Mouse (Mus musculus): Measurements from ENCODE around the gene Sox5. TPM values are rescaled to one million over a fixed set of nuclear protein-coding genes. Genes with fewer than 3 reads are reported as not detected.
"Not testable (repeated sequence)": the region's sequence is repeated elsewhere in the genome, so short reads cannot be mapped to it uniquely, and the experiment has no call there.

Gene Sox5
- polyA plus RNA-seq, 1 experiment, result 2.8 TPM

- Histone ChIP-seq H3K27ac (ENCODE audit: insufficient read depth, low read length) (no peak overlapping the region), H3K4me1 (ENCODE audit: control insufficient read depth, insufficient read depth, low read length) (no peaks in the 10 kb centered on the region), H3K4me3 (ENCODE audit: insufficient read depth, low read length) (no peak overlapping the region)
- TF ChIP-seq POLR2A (IDR thresholded peaks at IDR 0.05; ENCODE audit: low read depth, low read length), result no peak
These were observed 482.9 kb downstream of the Sox5 start for GRCm38 (mm10) chr6:144298641-144299502.

- H3K4me1 ChIP-seq (ENCODE audit: control insufficient read depth, insufficient read depth, low read length), result no peaks in the 10 kb centered on the region
- no peak overlapping the region for H3K4me3 ChIP-seq (ENCODE audit: insufficient read depth, low read length)
- TF ChIP-seq POLR2A (IDR thresholded peaks at IDR 0.05; ENCODE audit: low read depth, low read length) (no peak), CTCF (IDR thresholded peaks at IDR 0.05; ENCODE audit: borderline replicate concordance, insufficient read depth, low read length) (no peak)
- H3K27ac ChIP-seq (ENCODE audit: insufficient read depth, low read length), result peak overlapping the region; percentile 76; the same call in 1 of the 2 replicates
These were observed 483.9 kb downstream of the Sox5 start for GRCm38 (mm10) chr6:144297846-144298245.

GRCm38 (mm10) chr6:144297131-144297530 is 484.6 kb downstream of the Sox5 start:
- H3K4me3 ChIP-seq (ENCODE audit: insufficient read depth, low read length), result no peak overlapping the region
- peak overlapping the region; percentile 76; the same call in 1 of the 2 replicates for H3K27ac ChIP-seq (ENCODE audit: insufficient read depth, low read length)
- H3K4me1 ChIP-seq (ENCODE audit: control insufficient read depth, insufficient read depth, low read length), result no peaks in the 10 kb centered on the region
- no peak for TF ChIP-seq CTCF (IDR thresholded peaks at IDR 0.05; ENCODE audit: borderline replicate concordance, insufficient read depth, low read length)
- TF ChIP-seq POLR2A (IDR thresholded peaks at IDR 0.05; ENCODE audit: low read depth, low read length), result no peak

DNA sequence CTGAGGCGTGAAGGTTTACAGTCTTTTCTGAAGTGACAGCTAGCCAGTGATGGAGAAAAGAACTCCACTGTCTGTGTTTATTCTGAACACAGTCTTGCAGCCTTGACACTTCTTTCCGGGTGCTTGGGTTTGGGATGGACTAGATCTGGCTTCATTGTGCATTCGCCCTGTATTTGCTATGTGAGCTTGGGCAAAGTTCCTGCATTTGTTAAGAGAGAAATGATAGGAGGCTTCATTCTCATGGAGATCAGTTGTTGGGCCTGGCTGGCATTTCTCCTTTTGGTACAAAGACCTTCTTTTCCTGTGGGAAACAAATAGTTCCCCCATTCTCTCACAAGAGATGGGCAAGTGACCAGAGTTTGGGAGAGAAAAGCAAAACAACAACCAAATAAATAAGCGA is 490.3 kb downstream of the Sox5 start:
- TF ChIP-seq CTCF (IDR thresholded peaks at IDR 0.05; ENCODE audit: borderline replicate concordance, insufficient read depth, low read length) (no peak), POLR2A (IDR thresholded peaks at IDR 0.05; ENCODE audit: low read depth, low read length) (no peak)
- no peak overlapping the region for H3K27ac ChIP-seq (ENCODE audit: insufficient read depth, low read length)
- no peak overlapping the region for H3K4me3 ChIP-seq (ENCODE audit: insufficient read depth, low read length)
- H3K4me1 ChIP-seq (ENCODE audit: control insufficient read depth, insufficient read depth, low read length), result no peaks in the 10 kb centered on the region

- Histone ChIP-seq H3K27ac (ENCODE audit: insufficient read depth, low read length) (no peak overlapping the region), H3K4me1 (ENCODE audit: control insufficient read depth, insufficient read depth, low read length) (no peaks in the 10 kb centered on the region), H3K4me3 (ENCODE audit: insufficient read depth, low read length) (no peak overlapping the region)
- TF ChIP-seq CTCF (IDR thresholded peaks at IDR 0.05; ENCODE audit: borderline replicate concordance, insufficient read depth, low read length) (no peak), POLR2A (IDR thresholded peaks at IDR 0.05; ENCODE audit: low read depth, low read length) (no peak)
These were observed 495.7 kb downstream of the Sox5 start for GRCm38 (mm10) chr6:144286122-144286521.

GRCm38 (mm10) chr6:144283191-144283590 is 498.6 kb downstream of the Sox5 start:
- H3K27ac ChIP-seq (ENCODE audit: insufficient read depth, low read length), result no peak overlapping the region
- H3K4me1 ChIP-seq (ENCODE audit: control insufficient read depth, insufficient read depth, low read length), result no peaks in the 10 kb centered on the region
- TF ChIP-seq POLR2A (IDR thresholded peaks at IDR 0.05; ENCODE audit: low read depth, low read length) (no peak), CTCF (IDR thresholded peaks at IDR 0.05; ENCODE audit: borderline replicate concordance, insufficient read depth, low read length) (no peak)
- no peak overlapping the region for H3K4me3 ChIP-seq (ENCODE audit: insufficient read depth, low read length)

GRCm38 (mm10) chr6:144282756-144283155 is 499.0 kb downstream of the Sox5 start:
- H3K4me3 ChIP-seq (ENCODE audit: insufficient read depth, low read length), result no peak overlapping the region
- no peaks in the 10 kb centered on the region for H3K4me1 ChIP-seq (ENCODE audit: control insufficient read depth, insufficient read depth, low read length)
- TF ChIP-seq CTCF (IDR thresholded peaks at IDR 0.05; ENCODE audit: borderline replicate concordance, insufficient read depth, low read length) (no peak), POLR2A (IDR thresholded peaks at IDR 0.05; ENCODE audit: low read depth, low read length) (no peak)
- no peak overlapping the region for H3K27ac ChIP-seq (ENCODE audit: insufficient read depth, low read length)

DNA sequence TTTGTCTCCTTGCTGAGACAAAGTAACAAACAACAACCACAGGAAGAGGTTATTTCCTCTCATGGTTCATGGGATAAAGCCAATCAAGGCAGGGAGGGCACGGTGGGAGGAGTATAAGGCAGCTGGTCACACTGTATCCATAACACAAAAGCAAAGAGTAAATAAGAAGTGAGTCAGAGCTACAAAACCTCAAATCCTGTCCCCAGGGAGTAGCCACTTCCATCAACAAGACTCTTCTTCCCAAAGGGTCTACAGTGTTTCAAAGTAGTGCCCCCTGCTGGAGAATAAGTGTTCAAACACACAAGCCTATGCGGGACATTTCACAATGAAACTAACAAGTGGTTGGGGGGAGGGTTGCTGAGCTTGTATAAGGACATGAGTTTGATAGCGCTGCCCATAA is 500.1 kb downstream of the Sox5 start:
- no peak overlapping the region for H3K4me3 ChIP-seq (ENCODE audit: insufficient read depth, low read length)
- no peak overlapping the region for H3K27ac ChIP-seq (ENCODE audit: insufficient read depth, low read length)
- TF ChIP-seq POLR2A (IDR thresholded peaks at IDR 0.05; ENCODE audit: low read depth, low read length) (no peak), CTCF (IDR thresholded peaks at IDR 0.05; ENCODE audit: borderline replicate concordance, insufficient read depth, low read length) (no peak)
- no peaks in the 10 kb centered on the region for H3K4me1 ChIP-seq (ENCODE audit: control insufficient read depth, insufficient read depth, low read length)

DNA sequence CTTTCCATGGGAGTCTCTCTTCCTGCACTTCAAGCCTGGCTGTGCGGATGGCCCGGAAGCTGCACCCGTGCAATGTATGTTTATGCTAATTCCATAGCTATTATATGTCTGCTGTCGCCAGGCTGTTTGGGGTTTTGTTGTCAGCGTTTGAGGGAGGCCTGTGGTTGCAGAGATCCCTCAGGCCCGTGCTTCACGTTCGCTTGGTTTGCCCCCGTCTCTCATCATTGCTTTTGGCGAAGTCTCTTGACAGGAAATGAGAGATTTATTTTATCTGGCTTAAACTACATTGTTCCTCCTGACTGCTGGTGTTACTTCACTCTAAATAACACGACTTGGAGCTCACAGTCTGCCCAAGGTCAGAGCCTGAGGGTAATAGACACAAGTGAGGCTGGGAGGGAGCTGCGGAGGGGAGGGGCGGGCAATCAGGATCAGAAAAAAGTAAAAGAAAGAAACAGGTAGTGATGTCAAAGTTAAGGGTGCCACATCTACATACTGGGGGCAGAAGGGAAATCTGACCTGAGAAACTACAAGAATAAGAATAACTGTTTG is 503.2 kb downstream of the Sox5 start:
- Histone ChIP-seq H3K27ac (ENCODE audit: insufficient read depth, low read length) (no peak overlapping the region), H3K4me3 (ENCODE audit: insufficient read depth, low read length) (no peak overlapping the region), H3K4me1 (ENCODE audit: control insufficient read depth, insufficient read depth, low read length) (no peaks in the 10 kb centered on the region)
- TF ChIP-seq CTCF (IDR thresholded peaks at IDR 0.05; ENCODE audit: borderline replicate concordance, insufficient read depth, low read length), result no peak
- no peak for TF ChIP-seq POLR2A (IDR thresholded peaks at IDR 0.05; ENCODE audit: low read depth, low read length)

GRCm38 (mm10) chr6:144273425-144273824 is 508.4 kb downstream of the Sox5 start:
- not testable (repeated sequence) for H3K27ac ChIP-seq (ENCODE audit: insufficient read depth, low read length); H3K4me1 ChIP-seq (ENCODE audit: control insufficient read depth, insufficient read depth, low read length)

More at GRCm38 (mm10) chr6:144273425-144273824, 508.4 kb downstream of the Sox5 start:
- H3K4me3 ChIP-seq (ENCODE audit: insufficient read depth, low read length), result not testable (repeated sequence)

All from embryonic fibroblast, embryonic 13.5 days (primary cell).